Mouse (Mus musculus): Measurements from ENCODE around the gene Zmiz1. TPM values are rescaled to one million over a fixed set of nuclear protein-coding genes. Genes with fewer than 3 reads are reported as not detected.

Zmiz1 gene
- polyA plus RNA-seq, 1 experiment from 2014 or later: 4.3 TPM

DNA sequence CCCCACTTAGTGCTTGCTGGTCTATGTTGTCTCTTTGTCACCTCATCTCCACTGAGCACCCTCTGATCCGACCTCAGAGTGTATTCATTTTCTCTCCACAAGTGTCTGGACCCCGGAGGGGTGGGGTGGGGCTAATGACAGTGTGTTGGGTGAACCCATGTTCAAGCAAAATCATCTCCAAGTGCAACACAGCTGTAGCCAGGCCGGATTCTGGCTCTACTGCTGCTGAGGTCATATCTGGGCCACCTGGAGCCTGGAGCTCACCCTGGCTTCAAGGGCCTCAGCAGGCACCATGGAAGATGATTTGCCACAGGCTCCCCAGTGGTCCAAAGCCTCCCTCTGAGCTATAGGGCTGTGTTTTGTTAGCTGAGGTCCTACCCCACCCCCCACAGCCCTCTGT lies 52.6 kb downstream of the Zmiz1 start:
- no peak overlapping the region for H3K9ac ChIP-seq (replicated peaks)
- 50% methylated on average over 3 of the region's 3 CpGs for WGBS (ENCODE audit: insufficient replicate concordance)
- DNase-seq (no peak), ATAC-seq (no peak)
- no peak overlapping the region for H3K4me3 ChIP-seq (ENCODE audit: low read depth, low read length)
- TF ChIP-seq EP300 (IDR thresholded peaks at IDR 0.05; ENCODE audit: low read depth): no peak
- TF ChIP-seq CTCF (IDR thresholded peaks at IDR 0.05; ENCODE audit: low read depth): no peak
- H3K27me3 ChIP-seq (ENCODE audit: insufficient read depth, low read length): no peaks in the 10 kb centered on the region
- H3K9me3 ChIP-seq (ENCODE audit: low read length): no peaks in the 10 kb centered on the region
- 0 out of 2 replicates have a peak, but pooled peaks cover 2% of the 10 kb centered on the region for H3K36me3 ChIP-seq (replicated peaks; ENCODE audit: insufficient read depth, low read length)
- H3K27ac ChIP-seq (ENCODE audit: low read depth): 0 out of 2 replicates have a peak overlapping the region, but pooled peaks have one; percentile 22
- H3K4me2 ChIP-seq (ENCODE audit: low read depth, low read length): no peak overlapping the region
- peaks cover 74% of the 10 kb centered on the region for H3K4me1 ChIP-seq (ENCODE audit: insufficient read depth)

DNA sequence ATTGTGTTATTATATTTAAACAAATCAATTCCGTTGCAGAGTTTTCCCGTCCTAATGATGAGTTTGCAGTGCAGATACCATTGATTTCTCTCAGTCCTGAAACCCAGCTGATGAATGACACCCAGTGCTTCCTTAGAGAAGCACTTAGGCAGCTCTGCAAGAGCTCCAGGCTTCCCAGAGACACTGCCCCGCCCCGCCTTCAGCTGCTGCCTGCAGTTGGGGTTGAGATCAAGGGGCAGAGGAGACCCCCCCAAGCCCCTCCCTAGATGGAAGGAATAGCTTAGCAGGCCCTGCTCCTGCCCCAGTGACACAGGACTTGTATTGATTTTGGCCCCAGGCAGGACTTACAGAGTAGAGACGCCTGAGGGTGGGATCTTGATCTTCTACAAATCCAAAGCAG lies 53.0 kb downstream of the Zmiz1 start:
- H3K4me1 ChIP-seq (ENCODE audit: insufficient read depth): peaks cover 76% of the 10 kb centered on the region
- 0 out of 2 replicates have a peak, but pooled peaks cover 2% of the 10 kb centered on the region for H3K36me3 ChIP-seq (replicated peaks; ENCODE audit: insufficient read depth, low read length)
- WGBS (ENCODE audit: insufficient replicate concordance): 53% methylated on average over 5 of the region's 5 CpGs
- 0 out of 2 replicates have a peak overlapping the region, but pooled peaks have one; percentile 22 for H3K27ac ChIP-seq (ENCODE audit: low read depth)
- H3K9ac ChIP-seq (replicated peaks): no peak overlapping the region
- DNase-seq (no peak), ATAC-seq (no peak)
- H3K4me3 ChIP-seq (ENCODE audit: low read depth, low read length): no peak overlapping the region
- H3K9me3 ChIP-seq (ENCODE audit: low read length): no peaks in the 10 kb centered on the region
- H3K27me3 ChIP-seq (ENCODE audit: insufficient read depth, low read length): no peaks in the 10 kb centered on the region
- TF ChIP-seq EP300 (IDR thresholded peaks at IDR 0.05; ENCODE audit: low read depth) (no peak), CTCF (IDR thresholded peaks at IDR 0.05; ENCODE audit: low read depth) (no peak)
- H3K4me2 ChIP-seq (ENCODE audit: low read depth, low read length): no peak overlapping the region

DNA sequence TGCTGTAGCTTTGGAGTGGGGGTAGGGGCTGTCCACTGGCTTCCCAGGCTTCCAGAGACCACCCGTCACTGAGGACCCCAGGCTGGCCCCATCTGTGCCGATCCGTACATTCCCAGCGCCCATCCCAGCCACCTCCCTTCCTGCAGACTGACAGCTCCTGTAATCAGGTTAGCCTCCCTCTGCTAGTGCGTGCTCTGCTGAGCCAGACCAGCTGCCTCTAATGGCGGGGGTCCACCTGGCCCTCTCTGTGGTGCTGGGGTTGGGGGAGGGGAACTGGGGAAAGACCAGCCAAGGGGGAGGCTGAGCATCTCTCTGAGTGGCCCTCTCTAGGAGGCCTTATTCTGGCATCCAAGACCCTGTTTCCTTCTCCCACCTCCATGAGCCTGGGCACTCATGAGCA lies 53.8 kb downstream of the Zmiz1 start:
- TF ChIP-seq EP300 (IDR thresholded peaks at IDR 0.05; ENCODE audit: low read depth): no peak
- TF ChIP-seq CTCF (IDR thresholded peaks at IDR 0.05; ENCODE audit: low read depth): no peak
- WGBS (ENCODE audit: insufficient replicate concordance): 70% methylated on average over 6 of the region's 6 CpGs
- ATAC-seq: no peak
- no peak overlapping the region for H3K4me3 ChIP-seq (ENCODE audit: low read depth, low read length)
- no peak for DNase-seq
- no peaks in the 10 kb centered on the region for H3K27me3 ChIP-seq (ENCODE audit: insufficient read depth, low read length)
- no peaks in the 10 kb centered on the region for H3K9me3 ChIP-seq (ENCODE audit: low read length)
- 0 out of 2 replicates have a peak, but pooled peaks cover 2% of the 10 kb centered on the region for H3K36me3 ChIP-seq (replicated peaks; ENCODE audit: insufficient read depth, low read length)
- peaks cover 85% of the 10 kb centered on the region for H3K4me1 ChIP-seq (ENCODE audit: insufficient read depth)
- H3K27ac ChIP-seq (ENCODE audit: low read depth): no peak overlapping the region
- no peak overlapping the region for H3K4me2 ChIP-seq (ENCODE audit: low read depth, low read length)
- no peak overlapping the region for H3K9ac ChIP-seq (replicated peaks)

DNA sequence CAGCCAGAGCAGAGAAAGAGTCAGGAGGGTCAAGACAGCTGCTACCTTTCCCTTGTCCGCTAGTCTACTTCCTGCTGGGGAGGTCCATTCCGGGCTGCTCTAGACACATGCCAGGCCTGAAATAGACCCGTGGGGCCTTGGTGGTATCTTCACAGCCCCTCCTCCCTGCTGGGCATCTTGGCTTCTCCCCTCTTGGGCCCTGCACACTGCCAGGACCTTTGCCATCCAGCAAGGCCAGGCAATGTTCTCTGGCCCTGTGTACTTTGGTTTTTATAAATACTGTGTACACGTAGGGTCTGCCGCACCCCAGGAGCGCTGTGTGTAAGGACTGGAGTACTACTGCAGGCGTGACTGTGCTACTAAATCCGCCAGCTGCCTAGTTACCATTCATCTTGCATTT lies 54.5 kb downstream of the Zmiz1 start:
- Histone ChIP-seq H3K4me1 (ENCODE audit: insufficient read depth) (peaks cover 92% of the 10 kb centered on the region), H3K27me3 (ENCODE audit: insufficient read depth, low read length) (no peaks in the 10 kb centered on the region), H3K9ac (replicated peaks) (no peak overlapping the region), H3K27ac (ENCODE audit: low read depth) (no peak overlapping the region), H3K4me2 (ENCODE audit: low read depth, low read length) (no peak overlapping the region), H3K9me3 (ENCODE audit: low read length) (no peaks in the 10 kb centered on the region), H3K4me3 (ENCODE audit: low read depth, low read length) (no peak overlapping the region), H3K36me3 (replicated peaks; ENCODE audit: insufficient read depth, low read length) (0 out of 2 replicates have a peak, but pooled peaks cover 2% of the 10 kb centered on the region)
- 46% methylated on average over 8 of the region's 8 CpGs for WGBS (ENCODE audit: insufficient replicate concordance)
- no peak for DNase-seq
- no peak for ATAC-seq
- TF ChIP-seq EP300 (IDR thresholded peaks at IDR 0.05; ENCODE audit: low read depth) (no peak), CTCF (IDR thresholded peaks at IDR 0.05; ENCODE audit: low read depth) (no peak)

DNA sequence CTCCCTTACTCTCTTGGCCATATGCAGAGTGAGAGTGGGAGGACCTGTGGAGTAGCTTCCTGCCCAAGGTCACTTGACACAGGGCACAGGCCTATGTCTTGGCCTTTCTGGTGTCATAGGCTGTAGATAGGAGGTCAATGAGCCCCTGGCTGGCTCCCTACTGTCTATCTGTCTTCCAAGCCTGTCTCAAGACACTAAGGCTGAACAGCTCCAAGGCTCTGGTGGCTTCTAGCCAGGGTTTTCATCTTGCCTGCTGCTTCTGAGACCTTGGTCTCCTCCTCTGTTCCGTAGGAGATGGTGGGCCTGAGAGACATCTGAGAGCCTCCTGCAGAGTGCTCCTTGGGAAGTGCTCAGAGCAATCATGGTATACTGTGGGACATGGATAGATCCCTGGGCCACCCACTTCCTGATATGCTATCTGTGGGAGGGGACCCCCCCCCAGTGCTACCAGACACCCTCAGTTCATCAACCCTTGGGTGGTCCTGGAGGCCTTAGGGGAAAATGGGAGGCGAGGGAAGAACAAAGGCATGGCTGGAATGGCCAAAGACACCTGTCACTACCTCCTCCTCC lies 56.0 kb downstream of the Zmiz1 start:
- 78% methylated on average over 2 of the region's 2 CpGs for WGBS (ENCODE audit: insufficient replicate concordance)
- DNase-seq (no peak), ATAC-seq (no peak)
- Histone ChIP-seq H3K4me1 (ENCODE audit: insufficient read depth) (peaks cover 94% of the 10 kb centered on the region), H3K4me3 (ENCODE audit: low read depth, low read length) (no peak overlapping the region), H3K27me3 (ENCODE audit: insufficient read depth, low read length) (no peaks in the 10 kb centered on the region), H3K27ac (ENCODE audit: low read depth) (peak overlapping the region; percentile 95; the same call in 1 of the 2 replicates), H3K4me2 (ENCODE audit: low read depth, low read length) (no peak overlapping the region), H3K9me3 (ENCODE audit: low read length) (no peaks in the 10 kb centered on the region), H3K9ac (replicated peaks) (no peak overlapping the region; the same call in 1 of the 2 replicates), H3K36me3 (replicated peaks; ENCODE audit: insufficient read depth, low read length) (no peaks in the 10 kb centered on the region)
- TF ChIP-seq EP300 (IDR thresholded peaks at IDR 0.05; ENCODE audit: low read depth) (no peak), CTCF (IDR thresholded peaks at IDR 0.05; ENCODE audit: low read depth) (no peak)

DNA sequence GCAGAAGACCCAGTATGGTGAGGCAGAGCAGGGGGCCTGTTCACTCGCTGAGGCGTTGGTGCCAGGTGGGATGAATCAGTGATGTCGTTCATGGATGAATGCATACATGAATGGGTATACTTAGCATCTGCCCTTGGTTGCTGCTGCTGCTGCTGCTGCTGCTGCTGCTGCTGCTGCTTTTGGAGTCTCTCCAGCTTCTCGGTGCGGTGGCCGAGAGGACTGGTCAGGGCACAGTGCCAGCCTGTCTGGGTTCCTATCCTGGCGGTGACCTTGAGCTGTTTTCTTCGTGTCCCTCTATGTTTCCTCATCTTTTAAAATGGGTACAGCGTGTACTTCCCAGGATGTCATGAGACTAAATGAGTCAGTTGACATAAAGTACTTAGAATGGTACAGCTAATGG lies 56.9 kb downstream of the Zmiz1 start:
- Histone ChIP-seq H3K9ac (replicated peaks) (no peak overlapping the region), H3K4me1 (ENCODE audit: insufficient read depth) (peaks cover 94% of the 10 kb centered on the region), H3K27ac (ENCODE audit: low read depth) (peak overlapping the region; percentile 95), H3K4me2 (ENCODE audit: low read depth, low read length) (no peak overlapping the region), H3K27me3 (ENCODE audit: insufficient read depth, low read length) (no peaks in the 10 kb centered on the region), H3K9me3 (ENCODE audit: low read length) (no peaks in the 10 kb centered on the region), H3K4me3 (ENCODE audit: low read depth, low read length) (no peak overlapping the region), H3K36me3 (replicated peaks; ENCODE audit: insufficient read depth, low read length) (no peaks in the 10 kb centered on the region)
- 49% methylated on average over 9 of the region's 9 CpGs for WGBS (ENCODE audit: insufficient replicate concordance)
- DNase-seq (no peak), ATAC-seq (no peak)
- TF ChIP-seq CTCF (IDR thresholded peaks at IDR 0.05; ENCODE audit: low read depth): no peak
- peak; percentile 84 for TF ChIP-seq EP300 (IDR thresholded peaks at IDR 0.05; ENCODE audit: low read depth)
